Mouse (Mus musculus) layer of hippocampus, postnatal 36 days (tissue): ENCODE data around the gene Trim66. TPM values are rescaled to one million over a fixed set of nuclear protein-coding genes. Genes with fewer than 3 reads are reported as not detected.

Experiments
- DNase-seq, 2 experiments: peaks; one replicate each; pipeline ENCODE4 v3.0.0; 2022
- total RNA-seq, 2 experiments: library from RNA; stranded (reverse); gene quantifications; 2 replicates each; pipeline ENCODE4 v1.2.3; 2021

The Trim66 gene
- 1 to 10 TPM; 4.9 to 5.2 TPM for total RNA-seq

DNA sequence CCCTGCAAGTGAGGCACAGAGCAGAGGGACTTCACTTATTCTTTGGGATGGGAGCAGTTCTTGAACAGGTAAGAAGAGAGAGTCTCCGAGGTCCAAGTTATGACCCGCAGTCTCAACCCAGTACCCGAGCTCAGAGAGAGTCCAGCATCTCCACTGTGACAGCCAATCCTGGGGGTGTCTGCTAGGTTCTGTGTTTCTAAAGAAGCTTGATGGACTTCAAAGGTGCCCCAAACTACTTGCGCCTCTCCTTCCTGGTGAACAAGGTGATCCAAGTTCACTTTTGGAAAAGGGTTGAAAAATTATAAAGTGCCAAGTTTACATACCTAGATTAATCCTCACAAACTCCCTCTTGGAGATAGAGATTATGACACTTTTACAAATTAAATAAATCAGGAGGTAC is at the start of gene Trim66:
Gene Trim66 (minus strand): TSS at position 101 of the 400 bp plus-strand sequence.
- DNase-seq, result no peak

DNA sequence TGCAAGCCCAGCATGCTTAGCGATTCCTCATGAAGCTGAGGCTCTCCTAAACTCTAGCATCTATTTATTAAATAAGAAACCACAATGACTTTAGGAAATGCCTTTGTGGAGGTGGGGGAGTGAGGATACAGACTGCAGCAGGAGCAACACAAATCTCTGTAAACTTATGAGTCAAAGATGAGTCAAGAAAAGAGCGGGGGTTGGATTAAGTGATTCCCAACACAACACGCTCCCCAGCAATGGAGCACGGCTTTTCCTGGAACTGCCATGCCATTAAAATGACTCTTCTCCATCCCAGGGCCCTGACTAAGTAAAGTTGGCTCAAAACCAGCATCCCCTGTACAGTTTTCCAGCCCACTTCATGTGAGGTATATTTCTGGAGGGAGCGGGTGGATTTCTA is 38.8 kb upstream of the Trim66 start:
- DNase-seq, result no peak

DNA sequence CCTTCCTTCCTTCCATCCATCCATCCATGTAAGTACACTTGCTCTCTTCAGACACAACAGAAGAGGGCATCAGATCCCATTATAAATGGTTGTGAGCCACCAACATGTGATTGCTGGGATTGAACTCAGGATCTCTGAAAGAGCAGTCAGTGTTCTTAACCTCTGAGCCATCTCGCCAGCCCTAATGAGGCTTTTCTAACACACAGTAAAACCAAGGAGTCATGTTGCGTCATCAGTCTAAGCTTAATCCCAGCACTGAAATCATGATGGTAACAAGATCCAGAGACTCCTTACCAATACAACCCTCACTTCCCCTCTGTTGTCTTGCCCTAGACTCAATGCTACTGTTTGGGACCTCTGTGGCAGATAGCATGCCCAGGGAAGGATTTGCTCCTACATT is 38.3 kb upstream of the Trim66 start:
- no peak for DNase-seq

DNA sequence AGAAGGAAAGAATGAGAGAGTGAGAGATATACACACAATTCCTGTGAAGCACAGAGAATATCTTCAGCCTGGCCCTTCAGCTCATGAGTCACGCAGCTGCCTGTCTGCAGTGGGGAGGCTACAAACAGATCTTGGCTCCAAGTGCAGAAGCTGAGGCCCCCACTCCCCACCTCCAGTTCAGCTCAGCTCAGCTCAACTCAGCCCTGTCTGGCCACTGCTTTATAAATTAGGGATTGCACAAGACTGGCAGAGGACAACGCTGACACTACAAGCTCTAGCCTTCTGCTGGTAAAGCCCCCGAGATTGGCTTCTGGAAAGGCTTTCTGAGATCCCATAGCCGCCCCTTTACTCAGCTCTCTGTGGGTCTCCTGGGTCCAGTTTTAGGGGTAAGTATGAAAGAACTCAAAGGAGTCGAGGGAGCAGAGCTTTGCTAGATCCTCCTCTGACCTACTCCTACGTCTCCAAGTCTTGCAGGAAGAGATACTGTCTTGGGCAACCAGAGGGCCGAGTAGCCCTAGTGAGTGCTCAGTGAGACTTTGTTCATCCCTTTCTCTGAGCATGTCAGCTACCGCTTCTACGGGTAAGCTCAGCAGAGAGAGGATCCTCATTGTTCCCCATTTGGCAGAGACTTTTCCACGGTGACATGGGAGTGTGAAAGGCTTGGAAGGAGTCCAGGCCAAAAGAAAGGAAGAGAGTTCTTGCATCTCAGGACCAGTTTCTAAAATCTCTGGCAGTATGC is 37.5 kb upstream of the Trim66 start:
- DNase-seq, result no peak

DNA sequence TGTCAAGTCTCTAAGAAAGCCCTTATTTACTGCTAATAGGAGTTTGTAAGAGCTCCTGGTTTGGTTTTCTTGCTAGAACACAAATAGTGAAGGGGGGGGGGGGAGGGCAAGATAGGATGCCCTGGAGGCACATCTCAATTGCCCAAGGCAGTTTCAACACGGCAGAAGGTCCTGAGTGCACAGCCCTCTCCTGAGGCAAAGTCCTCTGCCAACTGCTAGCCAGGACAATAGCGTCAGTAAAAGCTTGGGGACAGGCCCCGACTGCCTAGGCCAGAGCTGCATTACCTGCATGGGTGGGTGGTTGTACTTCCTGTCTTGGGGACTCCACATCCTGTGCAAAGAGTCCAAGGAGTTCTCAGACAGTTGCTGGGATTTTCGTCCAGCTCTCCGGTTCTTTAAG is 36.9 kb upstream of the Trim66 start:
- DNase-seq, result no peak

DNA sequence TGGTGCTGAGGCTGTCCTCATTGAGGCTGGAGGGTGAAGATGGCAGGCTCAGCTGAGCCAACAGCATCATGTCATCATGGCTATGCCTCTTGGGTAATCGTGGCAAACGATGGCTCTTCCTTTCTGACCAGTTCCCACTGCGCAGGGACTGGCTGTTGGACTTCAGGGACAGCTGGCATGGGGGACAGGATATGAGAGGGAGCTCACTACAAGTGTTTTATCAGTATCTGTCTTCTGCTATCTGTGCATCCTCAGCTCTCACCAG is 34.4 kb upstream of the Trim66 start:
- DNase-seq, result no peak

DNA sequence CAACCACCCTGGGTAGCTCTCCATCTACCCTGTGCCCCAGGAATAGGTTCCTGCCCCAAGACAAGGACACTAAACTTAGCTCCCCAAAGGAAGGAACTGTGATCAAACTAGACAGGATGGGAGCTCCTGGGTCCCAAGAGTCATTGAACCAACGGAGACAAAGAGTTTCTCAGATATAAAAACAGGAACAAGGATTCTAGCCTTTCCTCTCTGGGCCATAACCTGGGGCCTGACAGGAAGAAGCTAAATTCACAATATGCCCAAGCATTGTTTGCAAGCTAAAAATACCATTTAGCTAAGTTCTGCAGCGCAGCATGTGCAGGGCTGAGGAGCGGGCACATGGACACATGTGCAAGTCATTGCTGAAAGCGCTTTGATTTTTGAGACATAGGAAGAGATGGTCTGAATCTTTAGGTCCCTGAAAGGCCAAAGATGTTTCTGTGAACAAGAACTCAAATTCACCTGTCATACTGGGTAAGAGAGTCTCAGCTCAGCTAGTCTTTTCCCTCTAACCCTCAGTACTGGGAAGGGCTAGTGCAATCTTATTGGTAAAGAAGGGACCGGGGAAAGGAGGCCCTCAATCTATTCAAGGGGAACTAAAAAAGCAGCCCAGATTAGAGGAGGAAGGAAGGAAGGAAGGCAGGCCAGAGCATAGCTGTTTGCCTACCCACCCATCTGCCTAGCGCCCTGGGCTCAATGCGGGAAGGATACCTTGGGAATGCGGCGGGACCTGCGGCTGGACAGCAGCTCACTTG is 33.9 kb upstream of the Trim66 start:
- no peak for DNase-seq

DNA sequence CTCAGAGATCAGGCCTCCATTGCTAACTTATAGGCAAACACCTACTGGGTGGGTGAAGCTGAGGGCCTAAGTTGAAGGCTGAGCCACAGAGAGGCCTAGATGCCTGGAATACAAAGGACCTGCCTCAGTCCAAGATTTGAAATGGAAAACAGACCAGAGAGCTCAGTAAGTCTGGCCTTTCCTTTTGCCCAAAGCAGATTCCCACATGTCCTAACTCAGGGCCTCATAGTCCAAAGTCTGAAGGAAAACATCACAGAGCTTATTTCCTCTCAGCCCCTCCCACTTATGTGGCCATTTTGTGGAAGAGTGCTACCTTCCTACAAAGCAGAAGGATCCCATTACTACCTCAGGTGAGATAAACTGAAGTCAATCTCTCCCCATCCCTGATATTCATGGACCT is 33.0 kb upstream of the Trim66 start:
- no peak for DNase-seq

DNA sequence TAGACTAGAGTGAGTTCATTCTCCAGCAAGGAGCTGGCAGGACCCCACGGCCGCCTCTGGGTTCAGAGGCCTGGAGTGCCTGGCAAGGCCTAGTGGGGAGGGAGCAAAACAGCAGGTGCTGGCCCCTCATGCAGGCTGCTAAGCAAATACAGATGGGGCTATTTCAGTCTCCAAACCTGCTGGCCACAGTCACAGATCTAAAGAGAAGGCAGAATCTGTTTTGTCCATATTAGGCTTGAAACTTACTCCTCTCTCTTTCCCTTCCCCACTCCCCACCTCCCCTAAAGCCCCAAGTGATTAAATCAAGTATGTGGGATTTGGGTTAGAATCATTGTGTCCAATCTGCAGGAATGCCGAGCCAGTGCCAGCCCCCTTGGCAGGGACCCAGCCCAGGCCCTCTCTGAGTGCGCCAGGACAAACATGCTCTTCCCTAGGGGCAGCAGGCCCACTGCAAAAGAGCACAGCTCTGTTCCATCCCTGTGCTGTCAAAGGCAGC is 28.6 kb upstream of the Trim66 start:
- DNase-seq, result peak; percentile 49 to 50

DNA sequence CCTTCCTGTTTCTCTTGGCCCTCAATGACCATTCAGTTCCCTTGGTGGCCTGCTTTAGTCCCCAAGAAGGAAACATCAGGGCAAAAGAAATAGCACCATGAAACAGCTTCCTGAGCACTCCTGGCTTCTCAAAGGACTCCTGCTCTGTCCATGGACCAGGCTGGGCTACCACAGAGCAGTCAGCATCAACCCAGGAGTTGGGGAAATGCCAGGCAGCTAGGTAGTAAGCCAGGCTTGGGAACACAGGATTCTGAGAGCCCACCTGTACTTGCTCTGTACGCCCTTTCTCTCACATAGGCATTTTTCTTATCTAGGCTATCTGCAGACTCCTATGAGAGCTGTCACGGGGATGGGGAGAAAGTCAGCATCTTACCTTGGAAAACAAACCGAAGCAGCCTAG is 27.0 kb upstream of the Trim66 start:
- no peak for DNase-seq

DNA sequence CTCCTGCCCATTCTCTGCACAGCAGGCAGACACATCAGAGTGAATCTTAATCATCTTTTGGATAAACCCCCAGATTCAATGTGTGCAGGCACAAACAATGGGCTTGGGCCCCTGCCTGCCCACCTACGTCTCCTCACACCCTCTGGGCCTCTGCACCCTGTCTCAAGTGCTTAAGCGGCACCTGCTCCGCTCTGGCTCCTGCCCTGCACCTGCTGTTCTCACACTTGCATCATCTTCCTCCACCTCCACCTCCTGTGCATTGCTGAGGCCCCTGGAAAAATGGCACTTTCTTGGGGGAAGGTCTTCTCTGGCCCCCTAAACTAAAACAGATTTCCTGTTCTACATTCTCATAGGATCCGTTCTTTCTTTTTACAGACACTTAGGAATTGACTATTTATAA is 26.0 kb upstream of the Trim66 start:
- DNase-seq, result no peak

DNA sequence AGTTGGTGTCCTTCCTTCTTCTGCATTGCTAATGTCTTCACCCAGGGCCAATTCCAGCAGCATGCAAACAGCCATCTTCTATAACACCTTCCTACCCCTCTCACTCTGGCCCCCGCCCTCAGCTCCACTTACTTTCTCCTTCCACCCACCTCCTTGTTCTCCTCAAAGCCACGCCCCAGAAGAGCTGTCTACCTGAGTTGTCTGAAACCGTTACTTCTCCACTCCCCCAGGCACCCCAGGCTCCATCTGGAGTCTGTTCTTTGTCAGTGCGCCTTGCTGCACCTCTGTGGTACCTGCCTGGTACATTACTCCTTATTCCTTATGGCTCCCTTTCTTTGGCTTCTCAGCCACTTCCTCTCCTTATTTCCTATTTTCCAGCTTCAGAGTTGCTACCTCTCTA is 25.2 kb upstream of the Trim66 start:
- no peak for DNase-seq

DNA sequence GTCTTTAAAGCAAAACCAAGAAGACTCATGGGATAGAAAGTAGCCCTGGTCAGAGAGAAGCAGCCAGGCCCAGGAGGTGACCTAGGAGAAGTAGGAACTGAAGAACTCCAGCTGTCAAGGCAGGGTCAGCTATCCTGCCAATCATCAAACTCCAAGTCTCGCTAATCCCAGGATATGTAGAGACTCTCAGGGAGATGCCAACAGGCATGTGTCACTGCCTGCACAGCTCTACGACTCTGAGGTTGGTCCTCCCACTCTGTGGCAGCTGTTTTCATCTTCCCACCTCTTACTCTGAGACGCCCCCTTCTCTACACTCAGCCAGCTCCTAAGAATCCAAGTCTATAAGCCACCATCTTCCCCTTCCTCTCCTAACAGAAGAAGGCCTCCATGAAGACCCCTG is 24.8 kb upstream of the Trim66 start:
- DNase-seq, result no peak

DNA sequence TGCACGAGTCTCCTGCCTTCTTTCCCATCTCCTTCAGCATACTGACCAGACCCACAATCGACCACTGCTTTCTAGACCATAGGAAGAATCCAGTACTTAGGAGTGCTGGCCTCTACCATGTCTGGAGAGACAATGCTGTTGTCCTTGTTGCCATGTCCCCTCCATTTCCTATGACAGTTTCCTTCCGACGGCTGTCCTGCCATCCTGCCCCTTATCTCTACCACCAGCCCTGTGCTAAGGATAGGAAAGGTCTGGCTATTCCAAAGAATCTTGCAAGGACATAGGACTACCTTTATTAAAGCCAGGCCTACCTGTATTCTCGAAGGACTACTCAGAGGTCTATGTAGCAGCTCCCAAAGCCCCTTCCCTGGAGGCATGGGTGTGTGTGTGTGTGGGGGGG is 23.6 kb upstream of the Trim66 start:
- no peak for DNase-seq

DNA sequence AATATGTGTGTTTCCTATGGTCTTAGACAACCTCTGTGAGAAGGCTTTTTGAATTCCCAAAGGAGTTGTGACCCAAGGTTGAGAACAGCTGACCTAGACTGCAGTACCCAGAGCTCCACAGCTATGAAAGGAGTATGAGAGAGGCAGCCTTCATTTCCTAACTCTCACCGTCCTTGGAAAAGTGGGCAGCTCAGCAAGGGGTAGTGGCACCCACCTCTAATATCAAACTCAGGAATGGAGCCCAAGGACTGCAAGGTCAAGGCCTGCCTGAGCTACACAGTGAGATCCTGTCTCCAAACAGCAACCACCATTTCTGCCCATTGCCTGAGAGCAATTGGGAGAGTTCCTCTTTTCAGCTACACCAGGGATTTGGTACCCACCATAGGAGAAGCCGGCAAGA is 21.8 kb upstream of the Trim66 start:
- no peak for DNase-seq

DNA sequence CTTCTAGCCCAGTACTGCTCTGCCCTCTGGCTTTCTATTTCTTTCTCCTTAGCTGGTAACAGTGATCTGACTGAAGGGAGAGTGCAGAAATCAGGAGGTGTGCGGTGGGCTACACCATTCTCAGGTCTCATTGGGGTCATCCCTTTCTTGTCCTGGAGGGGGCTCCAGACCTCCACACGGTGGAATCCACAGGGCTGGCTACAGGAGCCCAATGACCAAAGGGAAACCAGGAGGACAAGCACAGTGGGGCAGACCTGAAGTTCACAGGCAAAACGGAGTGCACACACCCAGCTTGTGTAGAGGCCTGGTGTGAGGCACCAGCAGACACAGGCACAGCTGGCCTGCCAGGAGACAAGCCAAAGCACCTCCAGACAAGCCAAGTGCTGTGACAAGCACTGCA is 20.4 kb upstream of the Trim66 start:
- no peak for DNase-seq

DNA sequence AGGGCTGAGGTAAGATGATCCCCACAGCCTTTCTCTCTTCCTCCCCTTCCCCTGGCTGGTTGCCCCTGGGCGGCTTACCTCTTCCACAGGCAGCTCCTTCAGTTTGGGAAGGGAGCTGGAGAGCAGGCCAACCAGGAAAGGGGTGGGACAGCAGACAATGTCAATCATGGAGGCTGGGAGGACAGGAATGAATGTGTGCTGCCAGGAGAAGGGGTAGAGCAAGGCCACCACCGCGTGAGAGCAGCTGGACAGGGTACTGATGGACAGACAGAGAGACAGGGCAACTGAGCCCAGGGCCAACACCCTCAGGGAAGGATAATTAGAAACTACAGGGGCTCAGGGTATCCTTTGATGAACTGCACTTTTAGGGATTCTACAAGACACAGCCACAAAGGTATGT is 19.6 kb upstream of the Trim66 start:
- DNase-seq, result no peak

DNA sequence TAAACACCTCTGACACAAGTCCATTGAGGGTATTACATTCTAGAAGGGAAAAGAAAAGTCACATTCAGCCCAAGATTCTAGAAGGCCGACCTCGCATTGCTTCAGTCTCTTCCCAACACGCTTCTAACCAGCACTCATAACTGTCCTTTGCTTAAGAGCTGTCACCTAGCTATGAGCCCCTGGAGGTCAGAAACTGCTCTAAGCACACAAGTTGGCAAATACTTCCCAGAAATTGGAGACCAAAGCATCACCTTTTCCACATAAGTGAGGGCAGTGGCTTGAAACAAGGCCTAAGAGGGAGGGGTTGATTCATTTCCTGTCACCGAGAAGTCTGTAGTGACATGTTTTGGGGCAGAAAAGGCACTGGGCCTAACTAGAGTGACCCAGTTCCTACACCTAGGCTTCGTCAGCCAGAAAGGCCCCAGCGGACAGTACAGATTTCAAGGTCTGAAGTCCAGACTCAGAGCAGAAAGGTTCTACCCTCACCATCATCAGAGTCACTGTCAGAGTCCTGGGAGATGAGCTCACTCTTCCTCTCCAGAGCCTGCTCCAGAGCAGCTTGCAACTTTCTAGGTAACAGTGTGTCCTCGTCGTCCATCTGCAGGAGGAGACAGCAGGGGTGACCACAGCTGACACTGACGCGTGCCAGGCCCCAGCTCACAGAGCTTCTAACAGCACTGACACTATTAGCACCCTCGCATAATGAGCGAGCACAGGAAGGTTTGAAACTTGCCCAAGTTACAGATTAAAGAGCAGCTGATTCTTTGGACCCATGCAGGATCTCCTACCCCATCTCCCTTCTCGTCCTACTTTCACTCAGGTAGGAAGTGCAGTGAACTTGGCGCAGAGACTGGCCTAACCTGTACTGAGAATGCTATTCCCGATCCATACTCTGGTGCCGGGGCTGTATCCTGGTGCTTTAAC is 18.1 kb upstream of the Trim66 start:
- DNase-seq, result no peak

DNA sequence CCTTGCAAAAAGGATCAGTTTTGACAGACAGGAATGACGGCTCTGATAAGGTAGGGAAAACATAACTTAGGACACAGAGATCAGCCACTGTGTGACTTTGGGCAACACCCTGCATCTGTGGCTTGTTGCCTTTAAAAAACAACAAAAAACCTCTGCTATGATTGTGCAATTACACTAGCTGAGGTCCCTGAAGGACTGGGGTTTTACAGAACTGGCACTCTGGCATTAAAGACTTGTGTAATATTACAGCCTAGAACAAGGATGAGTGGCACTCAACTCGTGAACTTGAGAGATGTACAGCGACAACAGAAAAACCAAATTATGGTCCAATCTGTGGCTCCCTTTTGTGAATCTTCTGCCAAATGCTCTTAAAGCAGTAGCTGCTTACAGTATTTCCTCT is 16.8 kb upstream of the Trim66 start:
- no peak for DNase-seq

DNA sequence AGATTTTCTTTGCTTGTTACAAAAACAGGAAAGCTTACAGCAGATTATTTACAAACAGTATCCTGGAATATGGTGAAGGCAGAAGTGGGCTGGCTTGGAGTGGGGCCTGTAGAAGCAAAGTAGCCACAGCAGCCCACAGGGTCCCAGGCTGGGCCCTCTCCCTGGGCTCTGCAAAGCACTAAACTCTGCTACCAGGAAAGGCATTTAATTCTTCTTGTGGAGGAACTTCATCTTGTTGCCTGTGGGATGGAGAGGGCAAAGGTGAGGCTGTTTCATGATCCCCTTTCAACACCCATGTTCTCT is 16.5 kb upstream of the Trim66 start:
- DNase-seq, result no peak

DNA sequence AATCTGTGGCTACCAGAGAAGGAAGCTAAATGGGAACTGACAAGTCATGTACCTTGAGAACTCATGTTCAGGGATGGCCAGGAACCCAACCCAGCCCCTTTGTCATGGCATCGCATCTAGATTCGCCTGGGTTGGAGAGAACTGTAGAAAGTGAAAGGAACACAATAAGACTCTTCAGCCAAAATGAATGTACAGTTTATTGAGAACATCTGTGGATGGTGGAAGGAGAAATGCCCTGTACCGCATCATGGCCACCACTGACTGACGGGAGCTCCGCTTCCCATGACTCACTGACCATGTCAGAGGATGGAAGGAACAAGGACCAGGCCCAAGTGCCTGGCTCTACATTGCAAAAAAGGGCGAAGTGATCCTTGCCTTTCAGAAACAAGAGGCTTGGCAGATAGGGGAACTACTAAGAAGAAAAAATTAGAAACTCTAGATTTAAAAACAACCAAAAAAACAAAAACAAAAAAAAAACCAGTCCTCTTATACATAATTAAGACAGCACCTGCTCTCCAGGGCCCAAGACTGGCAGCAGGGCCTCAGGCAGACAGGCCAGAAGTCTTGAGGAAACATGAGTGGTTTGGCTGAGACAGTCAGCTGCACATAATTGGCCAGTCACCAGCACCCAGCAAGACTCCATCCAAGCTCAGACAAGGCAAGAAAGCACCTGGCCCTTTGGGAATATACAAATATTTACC is 16.0 kb upstream of the Trim66 start:
- DNase-seq, result no peak

DNA sequence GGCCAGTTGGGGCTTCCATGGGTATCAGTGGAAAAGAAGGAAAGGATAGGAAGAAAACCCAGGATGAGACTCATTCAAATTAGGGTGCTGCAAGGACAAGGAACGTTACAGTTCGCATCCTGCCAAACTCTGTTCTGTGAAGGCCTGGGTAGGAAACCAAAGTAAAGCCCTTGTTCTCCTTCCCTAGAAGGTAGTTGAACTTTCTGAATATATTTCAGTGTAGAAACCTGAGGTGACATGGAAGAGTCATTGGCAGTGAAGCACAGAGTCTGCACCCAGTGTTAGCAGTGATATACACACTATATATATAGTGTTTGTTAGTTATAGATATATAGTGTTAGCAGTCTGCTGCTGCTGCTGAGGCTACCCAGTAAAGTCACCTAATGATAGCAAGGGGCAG is 15.4 kb upstream of the Trim66 start:
- no peak for DNase-seq

DNA sequence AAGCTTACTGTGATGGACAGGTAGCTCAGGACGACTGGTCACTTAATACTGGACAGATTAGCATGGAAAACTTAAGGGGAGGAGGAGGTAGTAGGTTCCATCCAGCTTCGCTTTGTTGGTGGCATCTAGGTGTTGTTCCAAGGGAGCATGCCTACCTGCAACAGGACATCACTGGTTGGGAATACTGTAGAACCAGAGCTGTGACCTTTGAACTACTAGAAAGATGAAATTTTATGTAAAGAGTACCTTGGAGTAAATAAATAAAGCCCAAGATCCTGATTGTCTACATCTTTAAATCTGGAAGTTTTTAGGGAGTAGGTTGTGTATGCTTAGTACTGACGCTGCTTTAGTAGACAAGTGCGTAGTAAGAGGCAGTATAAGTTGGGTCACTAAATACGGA is 14.2 kb upstream of the Trim66 start:
- no peak for DNase-seq
